Mouse (Mus musculus): Measurements from ENCODE around the gene Chaf1b.

DNA sequence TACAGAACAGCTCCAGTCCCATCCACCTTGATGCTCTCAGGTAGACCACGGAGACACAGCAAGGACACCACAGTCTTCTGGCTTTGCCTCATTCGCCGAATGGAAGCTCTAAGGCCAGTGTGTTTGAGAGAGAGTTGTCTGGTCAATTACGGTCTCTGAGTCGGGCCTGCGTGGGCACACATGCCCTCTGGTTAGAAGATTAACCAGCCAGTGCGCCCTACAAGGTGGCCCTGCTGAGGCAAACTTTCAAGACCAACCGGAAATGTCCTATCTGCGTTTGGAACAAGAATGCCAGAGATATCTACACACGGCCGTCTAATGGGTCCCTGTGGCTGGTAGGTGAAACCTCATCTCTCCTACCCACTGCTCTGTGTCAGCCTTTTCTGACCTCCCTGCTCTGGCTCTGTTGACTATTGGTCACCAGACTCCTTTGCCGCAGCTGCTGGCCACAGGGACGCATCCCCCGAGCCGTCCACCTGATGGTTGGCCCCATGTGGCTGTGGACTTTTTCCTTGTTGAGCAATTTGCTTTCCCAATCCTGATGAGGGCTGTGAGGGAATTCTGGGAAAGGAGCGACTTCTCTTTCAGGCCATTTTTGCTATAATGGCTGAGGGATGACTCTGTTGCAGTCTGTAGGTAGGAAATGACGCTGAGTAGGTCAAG is 45.8 kb downstream of the Chaf1b start:
- TF ChIP-seq CTCF (IDR thresholded peaks at IDR 0.05; ENCODE audit: extremely low read depth, insufficient read depth, insufficient read length, insufficient replicate concordance): no peak
- no peak for TF ChIP-seq POLR2A (IDR thresholded peaks at IDR 0.05; ENCODE audit: low read depth, low read length)

Measured in spleen, adult 2 months (tissue).